Mouse (Mus musculus) left cerebral cortex, postnatal 14 days (tissue): Measurements from ENCODE around the gene Rere. TPM values are rescaled to one million over a fixed set of nuclear protein-coding genes. Genes with fewer than 3 reads are reported as not detected.
"Not testable (repeated sequence)": the region's sequence is repeated elsewhere in the genome, so short reads cannot be mapped to it uniquely, and the experiment has no call there.

Experiments used
- DNase-seq, 2 experiments: peaks; one replicate each; pipeline ENCODE4 v3.0.0; 2021 to 2022; ENCODE audit warnings: low spot score in 2 of 2, mixed read lengths in 1 of 2
- intact Hi-C: fragments of 180-260 bp; cut with DNase I; formaldehyde crosslinking; loops from one replicate; pipeline ENCODE4 v1.15.1; 2025
- total RNA-seq, 2 experiments: library from RNA; stranded (reverse); gene quantifications; 2 replicates each; pipeline ENCODE4 v1.2.3; 2021

Rere gene
- total RNA-seq, 2 experiments from 2014 or later, result 95.6 to 100 TPM

DNA sequence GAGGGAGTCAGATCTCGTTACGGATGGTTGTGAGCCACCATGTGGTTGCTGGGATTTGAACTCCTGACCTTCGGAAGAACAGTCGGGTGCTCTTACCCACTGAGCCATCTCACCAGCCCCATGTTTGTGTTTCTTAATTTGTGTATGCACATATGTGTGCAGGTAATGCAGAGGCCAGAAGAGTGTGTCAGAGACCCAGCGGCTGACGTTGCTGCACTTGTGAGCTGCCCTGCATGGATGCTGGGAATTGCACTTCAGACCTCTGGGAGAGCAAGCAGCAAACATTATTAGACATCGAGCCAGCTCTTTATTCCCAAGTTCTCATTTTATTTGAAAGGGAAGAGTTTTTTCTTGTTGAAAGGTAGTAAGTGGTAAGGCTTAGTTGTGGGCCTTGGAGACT, 2.1 kb upstream of the Rere start:
- DNase-seq, intact Hi-C loops: not testable (repeated sequence)

DNA sequence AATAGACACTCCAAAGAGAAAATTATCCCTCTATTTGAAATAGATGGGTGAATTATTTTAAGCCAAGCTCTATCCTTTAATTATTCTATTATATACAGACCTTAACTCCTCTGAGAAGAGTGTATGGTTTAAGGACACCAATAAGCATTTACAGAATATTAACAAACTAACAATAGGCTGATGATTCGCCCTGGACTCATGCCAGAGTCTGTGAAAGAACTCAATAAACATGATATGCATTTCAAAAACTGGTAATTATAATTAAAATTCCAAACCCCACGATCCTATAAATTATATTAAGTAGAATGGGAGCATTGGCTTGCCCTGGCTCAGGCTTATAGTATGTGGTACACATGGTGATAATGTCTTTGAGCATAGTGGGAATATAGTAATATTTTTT, 1.4 kb upstream of the Rere start:
- intact Hi-C loops, result loop anchor here (5.0 kb wide), 2 partner anchors 52 to 187 kb away; no protein-coding TSS in a partner anchor

DNA sequence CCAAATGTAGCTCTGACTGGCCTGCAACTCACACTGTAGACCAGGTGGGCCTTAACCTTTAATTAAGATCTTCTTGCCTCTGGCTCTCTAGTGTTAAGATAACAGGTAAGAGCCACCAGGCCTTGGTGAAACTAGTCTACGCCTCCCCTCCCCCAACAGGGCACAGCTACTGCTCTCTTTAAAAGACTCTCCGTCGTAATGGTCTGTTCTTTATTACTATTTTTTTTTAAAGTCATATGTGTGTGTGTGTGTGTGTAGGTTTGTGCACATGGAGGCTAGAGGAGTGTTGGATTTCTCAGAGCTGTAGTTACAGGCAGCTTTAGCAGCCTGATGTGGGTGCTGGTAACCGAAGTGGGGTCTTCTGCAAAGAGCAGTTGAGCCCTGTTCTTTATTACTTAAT, 987 bp upstream of the Rere start:
- intact Hi-C loops, result loop anchor here (5.0 kb wide), 2 partner anchors 52 to 187 kb away; no protein-coding TSS in a partner anchor
- no peak for DNase-seq

More for the DNA sequence above, 1.4 kb upstream of the Rere start:
- DNase-seq, result no peak

DNA sequence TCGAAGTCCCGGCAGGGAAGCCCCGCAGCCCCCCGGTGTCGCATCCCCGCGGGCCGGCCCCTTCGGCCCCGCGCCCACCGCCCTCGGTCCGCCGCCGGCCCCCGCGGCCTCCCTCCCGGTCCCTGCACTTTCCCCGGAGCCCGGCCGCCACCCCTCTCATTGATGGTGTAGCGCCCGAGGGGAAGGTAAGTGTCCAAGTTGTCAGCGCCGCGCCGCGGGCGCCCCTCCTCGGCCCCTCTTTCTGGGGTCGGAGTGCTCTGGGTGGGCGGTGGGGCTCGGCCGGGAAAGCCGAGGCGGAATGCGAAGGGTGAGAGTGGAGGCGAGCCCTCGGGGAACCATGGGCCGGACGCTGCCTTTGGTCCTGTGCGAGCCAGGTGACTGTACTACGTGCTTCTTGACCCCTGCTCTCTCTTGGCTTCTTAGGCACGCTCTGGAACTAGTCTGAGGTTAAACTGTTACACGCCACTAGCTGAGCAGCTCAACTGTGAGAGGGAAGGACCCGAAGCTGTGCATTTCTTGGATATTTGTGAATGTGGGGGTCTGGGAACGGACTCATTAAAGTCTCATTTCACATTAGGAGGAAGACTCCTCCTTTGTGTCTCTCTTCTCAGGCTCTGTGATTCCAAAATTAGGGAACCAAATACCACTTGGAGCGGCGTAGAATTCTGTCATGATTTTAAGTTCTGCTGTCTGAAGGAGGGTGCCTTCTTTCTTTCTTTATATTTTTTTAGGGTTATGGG, 615 bp downstream of the Rere start:
- intact Hi-C loops, result loop anchor here (5.0 kb wide), 2 partner anchors 50 to 185 kb away; no protein-coding TSS in a partner anchor
- no peak for DNase-seq

DNA sequence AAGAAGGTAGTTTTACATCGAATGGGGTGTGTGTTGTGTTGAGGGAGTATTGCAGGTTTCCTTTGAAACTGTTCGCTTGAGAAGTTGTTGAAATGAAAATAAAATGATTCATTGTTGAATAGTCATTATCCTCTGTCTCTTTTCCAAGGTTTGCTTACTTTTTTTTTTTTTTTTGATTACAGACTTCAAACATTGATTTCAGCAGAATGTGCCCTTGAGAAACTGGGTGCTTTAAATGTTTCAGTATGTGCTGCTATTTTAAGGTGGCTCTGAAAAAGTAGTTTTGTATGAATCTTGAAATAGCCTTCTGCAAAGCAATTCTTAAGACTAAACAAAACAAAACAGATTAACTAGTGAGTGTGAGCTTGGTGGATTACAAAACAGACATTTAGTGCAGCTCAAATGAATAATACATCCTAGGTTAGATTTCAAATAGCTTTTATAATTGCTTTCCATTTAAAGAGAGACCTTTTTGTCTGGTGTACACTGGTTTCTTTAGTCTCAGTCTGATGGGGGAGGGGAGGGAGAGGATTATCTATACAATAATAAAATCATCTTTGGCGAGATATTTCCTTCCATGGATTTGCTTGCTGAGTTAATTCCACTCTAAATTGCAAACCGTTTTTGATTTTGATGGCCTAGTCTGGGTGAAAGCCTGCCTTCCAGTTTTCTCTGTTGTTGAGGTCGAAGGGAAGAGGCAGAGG, 1.3 kb downstream of the Rere start:
- no peak for DNase-seq
- intact Hi-C loops, result loop anchor here (5.0 kb wide), 2 partner anchors 50 to 185 kb away; no protein-coding TSS in a partner anchor

DNA sequence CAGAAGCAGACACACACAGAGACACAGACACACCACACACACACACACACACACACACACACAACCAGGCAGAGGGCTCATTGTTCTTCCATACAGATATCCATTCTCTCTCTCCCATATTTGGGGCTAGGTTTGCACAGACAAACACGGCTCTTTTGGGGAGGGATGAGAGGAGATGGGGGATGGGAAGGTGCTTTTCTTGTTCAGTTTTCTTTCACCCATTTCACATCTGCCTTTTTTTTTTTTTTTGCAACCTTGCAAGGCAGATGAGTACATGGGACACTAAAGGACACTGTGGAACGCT, 1.8 kb downstream of the Rere start:
- intact Hi-C loops, result loop anchor here (5.0 kb wide), 2 partner anchors 49 to 184 kb away; no protein-coding TSS in a partner anchor
- DNase-seq, result no peak

DNA sequence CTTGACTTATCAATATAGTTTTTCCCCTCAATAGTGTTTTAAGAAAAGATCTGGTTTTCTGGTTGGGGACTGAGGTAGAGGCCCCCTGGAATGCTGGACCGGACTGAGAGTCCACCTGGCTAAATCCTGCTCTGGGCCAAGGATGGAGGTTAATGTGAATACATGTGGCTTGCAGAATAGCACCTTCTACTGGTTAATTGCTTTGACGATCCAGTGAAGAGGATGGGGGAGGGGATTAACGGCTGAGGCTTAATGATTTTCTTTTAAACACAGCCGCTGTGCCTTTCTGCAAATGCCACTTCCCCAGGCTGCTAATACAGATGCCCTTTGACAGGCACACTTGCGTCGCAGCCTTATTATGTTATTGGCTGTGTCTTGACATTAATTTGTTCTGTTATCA, 2.5 kb downstream of the Rere start:
- intact Hi-C loops, result loop anchor here (5.0 kb wide), 2 partner anchors 48 to 183 kb away; no protein-coding TSS in a partner anchor

DNA sequence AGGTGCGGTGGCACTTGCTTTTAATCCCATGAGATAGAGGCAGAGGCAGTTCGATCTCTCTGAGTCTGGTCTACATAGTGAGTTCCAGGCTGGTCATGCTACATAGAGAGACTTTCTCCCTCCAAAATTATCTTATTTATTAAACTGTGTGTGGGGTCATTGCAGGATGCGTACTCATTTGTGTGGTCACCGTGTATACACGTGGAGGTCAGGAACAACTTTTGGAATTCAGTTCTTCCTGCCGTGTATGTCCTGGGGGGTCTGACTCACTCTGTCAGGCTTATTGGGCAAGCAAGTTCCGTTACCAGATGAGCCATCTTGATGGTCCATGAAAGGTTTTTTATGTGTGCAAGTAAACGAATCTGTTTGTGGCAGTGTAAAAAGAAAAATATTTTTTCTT, 5.5 kb downstream of the Rere start:
- intact Hi-C loops, result no loop called here
- DNase-seq, result no peak

More for the DNA sequence above, 2.5 kb downstream of the Rere start:
- peak in 1 of 2 experiments; percentile 48 for DNase-seq

DNA sequence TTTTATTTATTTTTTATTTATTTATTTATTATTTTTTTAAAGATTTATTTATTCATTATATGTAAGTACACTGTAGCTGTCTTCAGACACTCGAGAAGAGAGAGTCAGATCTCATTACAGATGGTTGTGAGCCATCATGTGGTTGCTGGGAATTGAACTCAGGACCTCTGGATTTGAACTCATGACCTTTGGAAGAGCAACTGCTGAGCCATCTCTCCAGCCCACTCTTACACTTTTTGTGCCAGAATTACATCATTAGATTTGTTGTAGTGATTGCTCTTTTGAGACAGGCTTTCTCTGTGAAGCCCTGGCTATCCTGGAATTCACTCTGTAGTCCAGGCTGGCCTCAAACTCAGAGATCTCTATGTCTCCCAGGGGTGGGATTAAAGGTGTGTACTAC, 6.0 kb downstream of the Rere start:
- intact Hi-C loops, DNase-seq: not testable (repeated sequence)

DNA sequence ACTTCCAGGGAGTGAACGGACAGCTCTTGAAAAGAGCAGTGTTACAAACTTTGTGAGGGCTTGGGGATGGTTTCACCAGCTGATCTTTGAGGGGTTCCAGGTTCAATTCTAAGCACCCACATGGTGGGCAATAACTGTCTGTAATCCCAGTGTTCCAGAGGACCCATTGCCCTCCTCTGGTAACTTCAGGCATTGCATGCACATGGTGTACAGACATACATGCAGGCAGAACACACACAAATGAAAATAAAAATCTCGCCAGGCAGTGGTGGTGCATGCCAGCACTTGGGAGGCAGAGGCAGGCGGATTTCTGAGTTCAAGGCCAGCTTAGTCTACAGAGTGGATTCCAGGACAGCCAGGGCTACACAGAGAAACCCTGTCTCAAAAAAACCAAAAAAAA, 10.5 kb downstream of the Rere start:
- no peak for DNase-seq
- intact Hi-C loops, result no loop called here

DNA sequence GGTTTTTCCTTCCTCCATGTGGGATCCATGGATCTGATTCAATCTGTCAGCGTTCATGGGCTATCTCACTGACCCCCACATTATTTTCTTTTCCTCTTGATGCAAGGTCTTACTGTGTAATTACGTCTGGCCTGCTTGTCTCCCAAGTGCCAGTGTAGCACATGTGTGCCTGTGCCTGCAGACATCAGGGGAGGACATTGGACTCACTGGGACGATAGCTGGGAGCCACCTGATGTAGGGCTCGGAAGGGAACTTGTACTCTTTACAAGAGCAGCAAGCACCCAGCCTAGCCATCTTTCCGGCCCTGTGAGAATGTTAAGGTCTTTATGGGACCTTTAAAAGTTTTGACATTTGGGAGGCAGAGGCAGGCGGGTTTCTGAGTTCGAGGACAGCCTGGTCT, 13.4 kb downstream of the Rere start:
- intact Hi-C loops, result no loop called here

DNA sequence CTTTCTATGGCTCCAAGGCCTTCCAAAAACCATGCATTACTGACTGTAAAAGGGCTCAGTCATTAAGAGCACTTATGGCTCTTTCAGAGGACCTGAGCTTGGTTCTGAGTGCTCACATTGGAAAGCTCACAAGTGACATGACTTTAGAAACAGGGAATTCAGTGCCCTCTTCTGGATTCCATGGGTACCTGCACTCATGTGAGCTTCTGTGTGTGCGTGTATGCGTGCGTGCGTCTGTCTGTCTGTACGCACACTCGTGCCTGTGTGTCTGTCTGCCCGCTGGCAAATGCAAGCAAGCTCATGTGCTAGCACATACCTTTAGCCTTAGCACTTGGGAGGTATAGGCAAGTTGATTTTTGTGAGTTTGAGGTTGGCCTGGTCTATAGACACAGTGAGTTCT, 14.5 kb downstream of the Rere start:
- intact Hi-C loops, result no loop called here
- no peak for DNase-seq

More for the DNA sequence above, 13.4 kb downstream of the Rere start:
- DNase-seq, result no peak

DNA sequence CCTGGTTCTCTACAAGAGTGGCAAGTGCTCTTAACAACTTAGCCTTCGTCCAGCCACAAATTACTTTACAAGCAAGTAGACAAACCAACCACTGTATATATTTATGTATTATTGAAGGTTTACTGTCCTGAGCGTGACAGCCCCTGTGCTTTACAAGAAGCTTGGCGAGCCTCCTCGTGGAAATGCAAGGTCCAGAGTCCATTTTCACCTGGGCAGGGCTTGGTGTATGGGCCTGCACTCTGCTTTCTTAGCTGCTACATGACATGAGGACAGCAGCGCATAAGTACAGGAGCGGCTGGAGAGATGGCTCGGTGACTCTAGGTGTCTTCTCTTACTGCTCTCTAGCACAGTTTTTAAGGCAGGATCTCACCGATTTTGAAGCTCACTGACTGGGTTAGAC, 21.3 kb downstream of the Rere start:
- intact Hi-C loops, result no loop called here
- no peak for DNase-seq

DNA sequence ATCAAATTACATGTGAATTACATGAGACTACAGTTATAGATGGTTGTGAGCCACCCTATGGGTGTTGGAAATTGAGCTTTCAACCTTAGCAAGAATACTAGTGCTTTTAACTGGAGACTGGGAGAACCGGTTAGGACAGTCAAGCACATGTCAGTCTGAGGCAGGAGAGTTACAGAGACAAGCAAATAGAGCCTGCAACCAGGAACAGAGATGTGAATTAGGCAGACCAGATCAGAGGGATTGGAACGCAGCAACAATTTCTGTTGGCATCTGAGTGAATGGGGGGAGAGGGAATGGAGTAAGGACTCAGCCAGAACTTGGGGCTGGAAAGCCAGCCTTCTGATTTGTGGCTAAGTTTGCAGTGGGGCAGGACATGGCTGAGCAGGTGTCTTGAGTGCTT, 25.3 kb downstream of the Rere start:
- DNase-seq, result no peak
- intact Hi-C loops, result no loop called here

DNA sequence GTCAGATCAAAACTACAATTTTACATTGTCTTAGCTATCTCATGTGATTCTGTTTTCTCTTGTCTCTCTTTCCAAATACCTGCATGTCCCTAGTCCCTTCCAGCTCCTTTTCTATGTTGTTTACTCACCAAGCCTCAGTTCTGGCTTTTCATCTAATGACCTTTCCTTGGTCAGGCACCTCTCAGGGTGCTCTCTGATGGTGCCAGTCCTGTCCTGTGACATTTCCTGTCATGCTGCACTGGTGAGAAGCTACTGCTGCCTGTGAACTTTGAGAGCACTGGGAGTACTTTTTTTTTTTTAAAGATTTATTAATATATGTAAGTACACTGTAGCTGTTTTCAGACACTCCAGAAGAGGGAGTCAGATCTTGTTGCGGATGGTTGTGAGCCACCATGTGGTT, 25.8 kb downstream of the Rere start:
- intact Hi-C loops, result no loop called here
- DNase-seq, result no peak

DNA sequence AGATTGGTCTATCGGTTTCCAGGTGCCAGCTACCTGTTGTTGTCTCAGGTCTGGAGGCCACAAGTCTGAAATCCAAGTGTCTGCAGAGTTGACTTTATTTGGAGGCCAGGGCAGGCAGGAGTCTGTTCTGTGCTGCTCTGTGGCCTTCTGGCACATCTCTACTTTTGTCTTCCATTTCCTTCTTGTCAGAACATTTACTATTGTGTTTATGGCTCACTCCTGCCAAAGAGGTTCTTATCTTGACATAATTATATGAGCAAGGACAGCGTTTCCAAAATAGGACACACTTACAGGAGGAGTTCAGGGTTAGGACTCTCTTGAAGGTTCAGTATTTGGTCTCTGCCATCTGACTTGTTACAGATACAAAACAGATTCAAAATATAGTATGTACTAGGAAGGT, 30.0 kb downstream of the Rere start:
- DNase-seq, result no peak
- intact Hi-C loops, result no loop called here

DNA sequence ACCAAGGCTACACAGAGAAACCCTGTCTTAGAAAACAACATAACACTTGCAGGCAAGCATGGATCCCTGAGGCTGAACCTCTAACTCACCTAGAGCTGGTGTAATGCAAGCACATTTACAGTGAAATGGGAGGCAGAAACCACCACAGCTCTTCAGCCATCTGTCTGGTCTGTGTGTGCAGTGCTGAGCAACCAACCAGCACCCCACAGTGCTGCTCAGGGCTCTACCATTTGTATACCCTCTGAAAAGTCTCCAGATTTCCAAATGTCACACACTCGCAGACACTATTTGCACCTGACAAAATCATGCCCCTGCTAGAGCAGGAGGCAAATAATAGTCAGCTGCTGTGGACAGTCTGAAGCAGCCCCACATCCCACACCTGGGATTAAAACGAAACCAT, 31.2 kb downstream of the Rere start:
- intact Hi-C loops, result no loop called here
- no peak for DNase-seq

DNA sequence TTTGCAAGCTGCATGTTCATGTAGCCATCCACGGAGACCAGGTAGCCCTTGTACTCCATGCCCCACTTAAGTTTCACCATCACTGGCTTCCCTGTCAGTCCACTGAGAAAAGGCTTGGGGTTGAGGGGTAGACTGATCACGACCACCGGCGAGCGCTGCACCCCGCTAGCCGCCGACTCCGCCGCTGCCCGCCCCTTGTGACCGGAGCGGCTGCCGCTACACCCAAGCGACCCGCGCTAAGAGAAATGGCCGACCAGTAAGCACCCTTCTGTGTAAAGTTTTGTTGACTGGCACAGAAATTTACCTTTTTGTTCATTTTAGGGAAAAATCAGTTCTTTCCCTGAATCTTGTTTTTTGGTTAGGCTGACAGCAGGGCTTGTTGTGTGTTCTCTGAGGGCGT, 33.9 kb downstream of the Rere start:
- DNase-seq, result no peak
- intact Hi-C loops, result no loop called here

DNA sequence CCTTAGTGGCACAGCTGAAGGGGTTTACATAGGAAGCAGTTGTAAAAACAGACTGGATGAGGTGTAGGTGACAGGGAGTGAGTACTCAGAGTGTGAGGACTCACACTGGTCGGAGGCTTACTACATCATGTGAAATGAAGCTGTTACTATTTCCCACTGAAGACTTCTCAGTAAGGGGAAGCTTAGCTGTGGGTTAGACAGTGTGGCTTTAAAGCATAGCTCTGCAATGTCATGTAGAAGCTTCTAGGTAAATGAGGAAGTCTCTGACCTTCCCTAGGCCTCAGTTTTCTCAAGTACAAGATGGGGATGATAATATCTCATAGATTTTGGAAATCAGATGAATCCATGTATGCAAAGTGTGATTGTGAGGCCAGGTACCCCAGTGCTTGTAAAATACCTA, 35.1 kb downstream of the Rere start:
- DNase-seq, result no peak
- intact Hi-C loops, result no loop called here

DNA sequence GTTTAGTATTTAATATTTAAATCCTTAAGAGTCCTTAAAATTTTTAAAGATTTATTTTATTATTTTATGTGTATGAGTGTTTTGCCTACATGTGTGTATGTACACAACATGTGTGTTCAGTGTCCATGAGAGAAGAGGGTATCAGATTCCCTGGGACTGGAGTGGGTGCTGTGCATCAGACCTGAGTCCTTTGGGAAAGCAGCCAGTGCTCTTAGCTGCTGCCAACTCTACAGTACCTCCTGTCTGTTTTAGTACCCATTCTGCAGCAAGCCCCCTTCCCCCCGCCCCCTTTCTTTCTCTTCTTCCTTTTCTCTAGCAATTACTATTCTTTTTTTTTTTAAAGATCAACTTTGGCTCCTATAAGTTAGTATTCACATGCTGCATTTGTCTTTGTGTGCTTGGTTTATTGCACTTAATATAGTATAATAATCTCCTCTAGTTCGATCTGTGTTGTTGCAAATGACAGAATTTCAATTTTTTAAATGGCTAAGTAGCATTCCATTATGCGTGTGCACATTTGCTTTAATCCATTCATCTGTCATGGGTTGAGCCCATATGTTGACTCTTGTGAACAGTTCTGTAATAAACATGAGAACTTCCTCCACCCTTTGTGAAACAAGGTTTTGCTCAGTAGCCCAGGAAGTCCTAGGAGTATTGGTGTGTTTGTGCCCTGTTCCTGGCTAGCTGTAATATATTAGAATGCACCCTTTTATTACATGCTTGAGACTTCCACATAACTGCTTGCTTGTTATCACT, 43.8 kb downstream of the Rere start:
- intact Hi-C loops, result no loop called here

More for the DNA sequence above, 43.8 kb downstream of the Rere start:
- DNase-seq, result no peak
